Mouse (Mus musculus): ENCODE measurements around the gene Six3. TPM values are rescaled to one million over a fixed set of nuclear protein-coding genes. Genes with fewer than 3 reads are reported as not detected.

Gene Six3
- total and polyA plus RNA-seq, 3 experiments: not detected

DNA sequence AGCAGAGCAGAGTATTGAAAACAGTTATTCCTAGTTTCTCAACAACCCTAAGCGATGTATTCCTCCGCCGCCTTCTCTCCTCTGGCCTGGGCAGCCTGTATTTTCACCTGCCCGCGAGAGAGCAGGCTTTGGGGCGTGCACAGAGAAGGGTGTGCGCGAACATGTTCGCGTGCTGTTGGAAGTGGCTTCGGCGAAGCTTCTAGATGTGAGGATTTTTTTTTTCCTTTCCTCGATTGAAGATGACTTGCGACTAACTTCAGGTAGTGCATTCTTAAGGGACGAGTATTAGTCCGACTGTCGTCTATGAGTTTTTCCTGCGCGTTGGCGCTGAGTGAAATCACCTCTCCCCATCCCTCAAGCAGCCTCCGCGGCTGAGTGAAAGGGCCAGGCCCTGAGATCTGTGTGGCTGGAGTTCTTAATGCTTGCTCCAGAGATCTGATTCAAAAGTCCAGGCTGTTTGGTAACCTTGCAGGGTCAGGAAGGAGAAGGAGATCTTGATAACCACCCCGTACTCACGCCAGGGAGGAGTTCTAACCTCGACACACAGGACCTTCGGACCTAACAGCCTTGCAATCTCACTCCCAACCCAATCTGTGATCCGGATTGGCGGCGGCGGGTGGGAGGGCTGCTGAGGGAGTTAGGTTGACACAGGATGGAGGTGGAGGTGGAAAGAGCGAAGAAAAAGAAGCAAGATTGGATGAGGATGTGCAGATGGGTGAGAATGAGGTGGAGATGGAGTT is 712 bp upstream of the Six3 start:
- no peak for DNase-seq

DNA sequence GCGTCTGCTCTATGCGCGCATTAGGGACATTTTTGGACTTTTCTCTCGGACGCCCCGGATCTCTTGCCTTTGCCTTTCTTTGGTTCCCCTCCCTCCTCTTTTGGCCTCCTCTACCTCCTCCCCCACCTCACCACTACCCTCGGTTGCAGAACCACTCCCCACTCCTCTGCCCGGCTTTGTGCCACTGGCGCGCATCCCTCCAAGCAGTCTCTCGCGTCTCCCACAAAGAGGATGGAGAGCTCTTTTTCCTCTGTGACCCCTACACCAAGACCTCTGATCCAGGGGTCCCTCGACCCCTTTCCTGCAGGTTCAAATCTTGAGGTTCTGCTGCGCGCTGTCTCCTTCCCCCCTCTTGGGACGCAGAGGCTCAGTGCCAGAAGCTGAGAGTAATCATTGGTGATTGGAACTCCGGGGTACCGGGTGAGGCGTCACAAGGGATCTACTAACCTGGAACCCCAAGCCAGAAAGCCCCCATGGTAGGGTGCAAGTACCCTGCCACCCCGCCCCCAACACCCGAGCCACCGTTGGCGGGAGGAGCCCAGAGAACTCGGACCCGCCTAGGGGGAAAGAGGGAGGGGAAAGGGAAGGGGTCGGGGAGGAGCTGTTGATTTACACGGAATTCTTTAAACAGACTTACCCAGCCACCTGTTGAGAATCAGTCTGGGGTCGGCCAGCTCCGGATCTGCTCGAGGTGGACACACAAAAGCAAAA is 758 bp downstream of the Six3 start:
- DNase-seq: no peak

DNA sequence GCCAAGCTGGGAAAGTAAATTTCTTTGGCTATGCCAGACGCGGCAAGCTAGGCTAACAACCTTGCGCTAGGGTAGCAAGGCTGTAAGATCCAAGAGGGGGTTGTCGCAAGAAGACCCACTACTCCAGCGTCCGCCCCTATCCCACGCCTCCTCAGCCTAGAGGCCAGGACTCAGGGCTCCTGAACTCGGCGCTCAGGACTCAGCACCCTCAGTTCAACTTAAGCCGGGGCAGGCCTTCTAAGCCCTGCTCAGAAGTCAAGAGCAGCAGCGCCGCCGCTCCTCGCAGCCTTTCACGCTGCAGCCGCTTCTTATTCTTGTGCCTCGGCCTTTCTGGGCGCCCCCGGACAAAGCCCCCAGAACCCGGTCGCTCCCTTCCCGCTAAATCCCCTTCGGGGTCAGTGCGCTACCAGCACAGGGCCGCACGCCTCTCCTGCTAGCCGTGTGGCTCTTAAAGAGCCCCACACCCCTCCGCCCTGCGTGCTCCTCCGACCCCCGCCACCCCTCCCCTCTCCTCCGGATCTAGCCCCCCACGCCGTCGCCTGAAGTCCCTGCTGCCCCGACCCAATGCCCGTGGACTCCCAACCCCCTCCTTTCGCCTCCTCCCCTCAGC is 1.4 kb downstream of the Six3 start:
- no peak for DNase-seq

DNA sequence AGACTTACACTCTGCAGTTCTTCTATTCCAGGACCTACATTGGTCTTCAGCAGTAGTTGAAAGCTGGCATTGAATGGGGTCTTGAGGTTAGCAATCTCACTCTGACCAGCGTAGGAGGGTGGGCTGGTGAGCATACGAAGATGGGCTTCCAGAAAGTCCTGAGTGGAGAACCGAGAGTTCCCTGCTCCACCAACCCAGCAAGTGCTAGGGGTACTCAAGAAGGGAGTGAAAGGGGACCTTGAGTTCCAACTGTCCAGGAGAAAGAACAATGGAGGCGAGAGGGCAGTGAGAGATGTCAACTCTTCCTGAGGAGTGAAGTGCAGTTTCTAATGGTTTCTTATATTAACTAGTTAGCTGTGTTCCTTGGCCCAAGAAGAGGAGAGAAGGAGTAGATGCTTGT is 2.2 kb downstream of the Six3 start:
- no peak for DNase-seq

DNA sequence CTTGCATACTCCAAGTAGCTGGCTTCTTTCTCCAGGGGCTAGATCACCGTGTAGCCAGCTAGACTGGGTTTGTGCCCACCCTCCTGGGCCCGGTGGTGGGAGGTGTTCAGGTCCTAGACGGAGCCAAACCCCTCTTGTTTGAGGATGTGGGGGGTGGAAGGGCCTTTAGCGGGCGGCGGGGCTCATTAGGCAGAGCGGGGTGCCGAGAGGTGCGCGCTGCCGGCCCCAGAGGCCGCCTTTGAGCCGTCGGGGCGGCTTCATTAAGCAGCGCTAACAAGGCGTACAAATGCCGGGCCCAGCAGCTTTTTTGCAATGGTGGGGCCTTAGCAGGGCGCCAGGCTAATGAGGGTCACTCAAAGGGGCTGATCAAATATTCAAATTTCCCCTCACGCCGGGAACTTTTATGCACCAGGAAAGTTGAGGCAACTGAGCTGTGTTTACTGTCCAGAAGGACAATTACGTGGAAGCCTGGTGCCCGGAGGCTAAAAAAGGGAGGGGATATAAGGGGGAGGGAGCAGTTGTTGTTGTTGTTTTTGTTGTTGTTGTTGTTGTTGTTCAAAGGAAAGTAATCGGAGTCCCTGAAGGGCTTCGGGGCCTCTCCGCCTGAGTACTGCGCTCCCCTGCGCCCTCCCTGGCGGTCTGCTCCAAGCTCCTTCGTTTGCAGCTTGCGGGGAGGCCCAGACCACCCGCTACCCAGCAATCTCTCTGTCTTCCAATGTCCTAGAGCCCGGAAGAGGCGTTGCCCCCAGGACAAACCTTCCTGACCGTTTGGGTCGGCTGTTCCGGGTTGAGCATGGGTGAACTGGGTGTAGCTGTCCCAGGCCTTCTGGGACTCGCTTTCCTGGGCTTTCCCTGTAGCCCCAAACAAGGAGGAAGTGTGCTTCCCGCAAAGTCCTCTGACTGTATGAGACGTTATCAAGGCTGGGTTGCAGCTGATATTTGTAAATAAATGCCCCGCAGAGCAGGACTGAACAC is 3.4 kb downstream of the Six3 start:
- no peak for DNase-seq

DNA sequence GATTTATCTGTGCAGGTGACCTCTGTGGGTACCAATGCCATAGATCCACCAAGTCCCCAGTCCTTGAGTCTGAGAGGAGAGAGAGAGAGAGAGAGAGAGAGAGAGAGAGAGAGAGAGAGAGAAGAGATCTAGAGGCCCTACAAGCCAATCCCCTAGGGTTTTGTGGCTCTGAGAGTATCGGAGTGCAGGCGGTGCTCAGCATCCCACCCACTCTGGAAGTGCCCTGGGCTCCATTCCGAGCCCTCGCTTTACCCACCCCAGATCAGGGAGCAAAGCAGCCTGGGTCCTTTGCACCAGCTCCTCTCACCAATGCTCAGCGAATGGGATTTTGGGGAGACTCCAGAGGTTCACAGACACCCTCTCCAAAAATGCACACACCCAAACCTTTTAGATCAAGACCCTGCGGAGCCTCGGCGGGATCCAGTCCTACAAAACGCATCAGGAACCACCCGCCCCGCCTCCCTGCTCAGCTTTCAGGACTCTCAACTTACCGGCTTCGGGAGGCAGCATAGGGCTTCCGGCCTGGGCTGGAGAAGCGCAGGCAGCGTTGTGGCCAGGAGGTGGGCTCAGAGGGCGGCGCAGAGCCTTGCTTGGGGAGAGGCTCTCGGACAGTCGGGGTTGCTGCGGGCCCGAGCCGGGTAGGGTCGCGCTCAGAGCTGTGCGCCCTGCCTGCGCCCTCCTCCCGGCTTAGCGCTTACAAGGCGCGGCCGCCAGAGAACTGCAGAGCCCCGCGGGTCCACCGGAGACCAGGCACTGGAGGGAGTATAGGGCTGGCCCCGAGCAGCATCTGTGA is 4.4 kb downstream of the Six3 start:
- DNase-seq: no peak

DNA sequence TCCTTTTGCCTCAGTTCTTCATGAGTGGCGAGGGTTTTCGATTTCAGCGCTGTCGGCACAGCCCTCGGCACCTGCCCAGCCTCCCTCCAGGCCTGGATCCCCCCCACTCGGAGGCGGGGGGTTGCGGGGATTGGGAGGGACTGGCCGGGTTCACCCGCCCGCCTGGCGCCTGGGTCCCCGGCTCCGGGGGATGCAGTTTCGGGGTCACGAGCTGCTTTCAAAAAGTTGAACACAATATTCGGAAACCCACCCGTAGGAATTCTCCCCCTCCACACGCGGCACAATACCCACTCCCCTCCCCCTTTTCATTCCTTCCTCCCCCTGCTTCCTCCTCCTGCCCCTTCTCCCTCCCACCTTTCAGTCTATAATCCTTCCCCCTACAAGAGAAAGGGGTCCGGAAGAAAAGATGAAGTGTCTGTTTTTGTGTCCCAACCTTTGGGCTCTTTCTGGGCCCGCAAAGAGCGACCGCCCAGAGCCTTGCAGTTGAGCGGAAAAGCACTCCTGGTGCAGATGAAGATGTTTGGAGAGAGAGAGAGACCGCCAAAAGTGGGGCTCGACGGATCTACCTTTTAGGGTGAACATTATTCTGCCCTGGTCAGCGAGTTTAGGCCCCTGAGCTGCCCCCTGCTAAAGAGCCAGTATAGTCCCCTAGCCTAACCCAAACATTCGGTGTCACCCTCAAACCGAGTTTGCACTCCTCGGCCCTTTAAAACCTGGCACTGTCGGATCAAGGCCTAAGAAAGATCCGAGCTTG is 5.1 kb downstream of the Six3 start:
- DNase-seq: no peak

DNA sequence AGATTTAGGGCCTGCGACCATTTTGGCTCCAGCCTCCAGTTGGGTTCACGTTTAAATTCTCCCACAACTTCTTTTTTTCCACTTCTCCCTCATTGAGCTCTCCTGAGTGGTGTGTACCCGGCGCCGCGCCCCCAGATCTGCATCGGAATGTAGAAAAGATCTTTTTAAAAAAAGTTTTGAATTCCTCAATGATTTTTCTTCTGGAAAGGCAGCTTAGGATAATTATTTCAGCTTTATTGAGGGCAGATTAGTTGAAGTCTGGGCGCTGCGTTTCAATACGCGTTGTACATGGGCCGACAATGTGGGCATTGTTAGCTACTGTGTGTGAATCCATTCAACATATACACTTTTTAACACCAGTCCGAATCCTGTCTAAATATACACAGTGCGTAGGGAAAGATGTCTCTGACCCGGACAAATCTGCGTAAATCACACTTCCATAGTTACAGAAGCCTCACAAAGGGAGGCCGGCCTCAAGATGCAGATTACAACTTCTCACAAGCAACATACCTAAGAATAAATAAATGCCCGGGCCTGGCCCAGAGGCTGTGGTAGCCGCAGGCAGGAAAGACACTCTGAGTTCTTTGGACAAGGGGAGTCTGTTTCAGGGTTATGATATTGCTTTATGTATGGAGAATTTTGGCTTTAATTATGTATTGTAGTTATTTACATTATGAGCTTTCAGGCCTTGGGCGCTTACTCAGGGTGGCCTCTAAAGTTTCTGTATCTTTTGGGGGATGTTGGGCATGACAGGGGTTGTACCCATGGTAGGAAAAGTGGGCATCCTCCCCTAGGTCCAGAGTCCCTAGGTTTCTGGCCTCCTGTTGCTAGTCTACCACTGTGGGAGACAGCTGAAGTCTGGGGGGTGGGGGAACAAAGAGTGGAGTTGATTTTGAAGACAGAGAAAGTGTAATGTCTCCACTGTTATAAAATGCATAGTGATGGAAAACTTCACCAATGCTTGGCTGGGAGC is 6.0 kb downstream of the Six3 start:
- DNase-seq: no peak

DNA sequence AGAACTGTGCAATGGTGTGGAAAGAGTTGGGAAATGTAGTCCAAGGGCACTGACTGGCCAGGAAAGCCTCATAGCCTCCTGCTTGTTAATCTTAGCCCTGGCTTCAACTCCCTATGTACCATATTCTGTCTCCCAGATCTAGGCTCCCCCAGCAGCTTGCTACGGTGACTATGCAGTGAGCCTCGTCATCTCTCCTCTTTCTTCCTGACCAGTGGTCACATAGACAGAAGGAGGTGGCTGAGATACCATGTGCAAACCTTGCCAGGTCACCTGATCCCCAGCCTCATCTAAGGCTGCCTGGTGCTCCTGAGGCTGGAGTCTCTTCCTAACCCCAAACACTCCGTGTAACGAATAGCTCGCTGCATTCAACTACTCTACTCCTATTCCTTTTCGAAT is 6.7 kb downstream of the Six3 start:
- no peak for DNase-seq

DNA sequence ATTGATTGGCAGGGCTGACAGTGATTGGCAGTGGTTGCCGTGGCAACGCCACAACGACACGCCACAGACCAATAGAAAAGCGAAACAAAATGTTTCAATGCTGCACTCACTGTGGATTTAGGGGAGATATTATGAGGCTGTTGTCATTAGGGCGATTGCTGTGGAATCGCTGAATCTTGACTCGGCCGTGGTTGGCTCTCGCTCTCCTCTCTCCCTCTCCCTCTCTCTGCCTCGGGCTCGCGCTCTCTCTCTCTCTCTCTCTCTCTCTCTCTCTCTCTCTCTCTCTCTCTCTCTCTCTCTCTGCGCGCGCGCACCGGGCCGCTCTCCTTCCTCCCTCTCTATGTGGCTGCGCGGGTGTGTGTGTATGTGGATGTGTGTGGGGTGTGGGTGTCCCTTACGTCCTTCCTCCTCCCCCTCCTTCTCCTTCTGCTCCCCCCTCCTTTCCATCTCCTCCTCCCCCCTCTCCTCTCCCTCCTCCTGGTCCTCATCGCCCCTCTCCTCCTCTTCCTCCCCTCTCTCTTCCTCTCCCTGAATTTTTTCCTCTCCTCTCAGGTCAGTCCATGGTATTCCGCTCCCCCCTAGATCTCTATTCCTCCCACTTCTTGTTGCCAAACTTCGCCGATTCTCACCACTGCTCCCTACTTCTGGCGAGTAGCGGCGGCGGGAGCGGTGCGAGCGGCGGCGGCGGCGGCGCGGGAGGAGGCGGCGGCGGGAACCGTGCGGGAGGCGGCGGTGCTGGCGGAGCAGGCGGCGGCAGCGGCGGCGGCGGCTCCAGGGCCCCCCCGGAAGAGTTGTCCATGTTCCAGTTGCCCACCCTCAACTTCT is 7.5 kb downstream of the Six3 start:
- DNase-seq: no peak

DNA sequence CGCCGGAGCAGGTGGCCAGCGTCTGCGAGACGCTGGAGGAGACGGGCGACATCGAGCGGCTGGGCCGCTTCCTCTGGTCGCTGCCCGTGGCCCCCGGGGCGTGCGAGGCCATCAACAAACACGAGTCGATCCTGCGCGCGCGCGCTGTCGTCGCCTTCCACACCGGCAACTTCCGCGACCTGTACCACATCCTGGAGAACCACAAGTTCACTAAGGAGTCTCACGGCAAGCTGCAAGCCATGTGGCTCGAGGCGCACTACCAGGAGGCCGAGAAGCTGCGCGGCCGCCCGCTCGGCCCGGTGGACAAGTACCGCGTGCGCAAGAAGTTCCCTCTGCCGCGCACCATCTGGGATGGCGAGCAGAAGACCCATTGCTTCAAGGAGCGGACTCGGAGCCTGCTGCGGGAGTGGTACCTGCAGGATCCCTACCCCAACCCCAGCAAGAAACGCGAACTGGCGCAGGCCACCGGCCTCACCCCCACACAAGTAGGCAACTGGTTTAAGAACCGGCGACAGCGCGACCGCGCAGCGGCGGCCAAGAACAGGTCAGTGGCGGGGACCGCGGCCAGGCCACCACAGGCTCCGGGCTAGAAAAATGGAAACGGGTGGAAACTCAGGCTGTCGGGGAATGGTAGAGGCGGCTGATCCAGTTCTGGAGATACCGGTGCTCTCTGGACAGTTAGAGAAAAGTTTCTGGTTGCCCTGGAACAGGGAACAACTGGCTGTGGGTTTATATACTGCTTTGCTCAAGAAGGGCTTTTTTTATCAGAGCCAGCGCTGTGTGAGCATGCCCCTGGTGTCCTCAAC is 8.3 kb downstream of the Six3 start:
- DNase-seq: no peak

DNA sequence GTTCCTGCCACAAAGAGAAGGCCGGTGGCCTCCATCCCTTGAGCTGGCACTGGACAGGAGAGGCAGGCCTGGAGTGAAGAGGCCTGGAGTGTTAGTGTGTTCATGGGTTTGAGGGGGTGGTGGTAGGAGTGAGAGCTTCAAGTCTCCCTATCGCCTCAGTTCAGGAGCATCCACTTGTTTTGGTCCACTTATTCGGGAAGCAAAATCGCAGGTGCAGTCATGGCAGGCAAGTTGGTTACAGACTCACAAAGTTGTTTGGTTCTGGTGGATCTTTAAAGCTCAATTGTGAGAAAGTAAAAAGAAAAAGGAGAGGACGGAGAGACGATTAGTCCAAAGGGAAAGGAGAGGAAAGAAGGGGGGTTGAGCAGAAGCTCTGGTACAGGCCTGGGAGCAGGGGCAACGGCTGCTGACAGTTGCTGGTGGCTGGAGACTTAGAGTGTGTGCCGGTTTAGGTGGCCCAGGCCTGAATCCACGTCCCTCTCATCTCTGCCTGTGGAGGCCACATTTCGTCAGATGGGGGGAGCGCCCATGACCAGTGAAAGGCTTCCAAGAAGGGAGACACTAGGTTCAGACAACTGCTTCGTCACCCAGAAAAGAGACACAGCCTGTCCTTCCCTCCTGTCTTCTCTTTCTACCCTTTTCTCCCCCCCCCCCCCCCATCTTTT is 9.2 kb downstream of the Six3 start:
- DNase-seq: no peak

DNA sequence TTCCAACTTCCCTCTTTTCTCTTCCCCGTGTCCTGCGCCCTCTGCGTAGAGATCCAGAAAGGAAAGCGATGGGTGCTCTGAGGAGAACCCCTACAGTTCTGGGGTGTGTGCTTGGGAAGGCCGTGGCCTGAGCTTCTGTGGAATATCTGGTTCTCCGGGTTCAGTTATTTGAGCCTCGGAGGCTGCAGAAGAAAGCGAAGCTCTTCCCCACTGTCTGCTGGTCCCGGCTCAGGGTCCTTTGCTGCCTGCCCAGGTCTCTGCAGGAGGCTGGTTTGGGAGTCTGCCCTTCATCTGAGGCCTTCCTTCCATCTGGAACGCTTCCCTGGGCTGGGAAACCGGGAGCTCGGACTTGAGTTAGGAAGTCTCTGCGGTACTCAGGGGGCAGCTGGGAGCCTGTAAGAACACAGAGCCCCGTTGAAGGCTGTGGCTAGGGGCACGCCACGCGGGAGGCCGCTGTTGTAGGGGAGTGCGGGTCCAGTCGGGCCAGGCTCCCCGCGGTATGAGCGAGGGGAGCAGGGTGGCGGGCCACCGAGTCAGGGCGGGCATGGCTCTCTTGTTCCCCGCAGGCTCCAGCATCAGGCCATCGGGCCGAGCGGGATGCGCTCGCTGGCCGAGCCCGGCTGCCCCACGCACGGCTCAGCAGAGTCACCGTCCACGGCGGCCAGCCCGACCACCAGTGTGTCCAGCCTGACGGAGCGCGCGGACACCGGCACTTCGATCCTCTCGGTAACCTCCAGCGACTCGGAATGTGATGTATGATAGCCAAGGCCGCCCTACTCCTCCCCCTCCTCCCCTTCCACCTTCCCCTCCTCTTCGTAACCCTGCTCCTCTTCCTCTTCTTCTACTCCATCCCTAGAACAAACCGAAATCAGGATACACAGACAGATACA is 10.0 kb downstream of the Six3 start:
- no peak for DNase-seq

DNA sequence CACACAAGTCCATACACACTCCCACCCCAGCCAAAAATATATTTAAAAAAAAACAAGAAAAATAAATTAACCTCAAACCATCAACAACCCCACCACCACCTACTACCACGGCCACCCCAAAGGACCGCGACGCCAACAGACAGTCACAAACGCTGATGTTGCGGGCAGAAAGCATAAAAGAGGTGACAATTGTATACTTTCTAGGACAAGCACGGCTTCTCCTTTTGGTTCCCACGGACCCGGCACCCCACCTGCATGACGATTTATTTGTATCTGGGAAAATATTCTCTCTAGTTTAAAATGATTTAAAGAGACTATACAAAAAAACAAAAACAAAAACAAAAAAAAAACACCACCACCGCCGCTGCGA is 10.6 kb downstream of the Six3 start:
- DNase-seq: no peak

DNA sequence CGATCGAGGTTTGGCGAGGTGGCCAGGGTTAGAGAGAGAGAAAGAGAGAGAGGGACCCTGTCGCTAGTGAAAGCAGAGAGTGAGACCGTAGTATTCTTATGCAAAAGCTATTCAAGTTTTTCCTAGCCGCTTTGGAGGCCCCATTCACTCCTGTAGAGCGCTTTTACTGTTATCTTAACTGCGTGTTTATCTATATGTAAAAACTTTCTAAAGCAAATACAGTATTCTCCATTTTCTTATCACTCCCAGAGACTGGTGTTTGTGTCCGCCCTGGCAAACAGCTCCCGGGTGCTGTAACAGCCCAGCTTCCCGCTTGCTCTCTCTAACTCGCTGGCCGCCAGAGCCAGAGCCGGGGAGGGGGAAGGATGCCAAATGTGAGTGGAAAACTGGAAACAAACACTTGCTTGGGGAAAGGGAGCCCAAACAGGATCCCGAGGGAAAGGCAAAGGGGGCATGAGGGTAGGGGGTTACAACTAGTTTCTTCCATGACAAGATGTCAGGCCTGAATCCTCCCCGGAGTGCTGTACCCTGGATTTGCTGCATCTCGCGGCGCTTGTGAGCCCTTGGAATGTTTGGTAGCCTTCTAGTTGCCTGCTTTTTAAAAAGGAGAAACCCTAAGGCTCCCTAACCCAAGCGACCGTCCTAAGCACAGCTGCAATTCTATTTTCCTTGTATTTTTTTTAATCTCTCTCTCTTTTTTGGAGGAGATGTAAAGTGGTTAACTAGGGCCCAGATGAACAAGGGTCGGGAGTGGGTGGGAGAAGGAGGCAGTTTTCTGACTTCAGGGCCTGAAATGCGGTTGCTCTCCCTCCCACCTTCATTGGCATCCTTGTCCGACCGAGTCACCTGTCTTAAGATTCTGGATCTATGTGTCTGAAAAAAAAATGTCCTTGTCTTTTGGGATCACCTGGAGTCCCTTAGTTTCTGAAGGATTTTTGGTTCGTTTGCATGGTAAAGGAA is 11.9 kb downstream of the Six3 start:
- no peak for DNase-seq

All from adrenal gland, adult 2 months (tissue).